Mouse (Mus musculus) midbrain, postnatal 0 days (tissue): ENCODE measurements around the gene Gm11397. TPM values are rescaled to one million over a fixed set of nuclear protein-coding genes. Genes with fewer than 3 reads are reported as not detected.
"Not testable (repeated sequence)": the region's sequence is repeated elsewhere in the genome, so short reads cannot be mapped to it uniquely, and the experiment has no call there.

Experiments
- ATAC-seq: fragments of 200-750 bp; cut with Nextera tagmentation; 2 replicates; pipeline ENCODE4 v1.8.0; 2017; ENCODE audit warnings: moderate number of reproducible peaks, mild to moderate bottlenecking, moderate TSS enrichment, moderate library complexity; ENCODE audit not compliant: low FRiP score
- DNase-seq: peaks from one replicate; pipeline ENCODE4 v3.0.0-alpha.2; 2015; ENCODE audit warnings: low spot score
- H3K27ac ChIP-seq: fragments of 300-500 bp; sonication (generic); 2 replicates; pipeline ENCODE4 v1.5.1; 2014; ENCODE audit warnings: low read depth, mild to moderate bottlenecking, low read length, mixed read lengths
- H3K27me3 ChIP-seq: fragments of 300-500 bp; sonication (generic); 2 replicates; pipeline ENCODE4 v1.6.1; 2014; ENCODE audit warnings: low read length, control low read depth, mixed read lengths; ENCODE audit not compliant: insufficient read depth
- H3K36me3 ChIP-seq: fragments of 300-500 bp; sonication (generic); 2 replicates; pipeline ENCODE4 v1.6.1; 2014; ENCODE audit warnings: low read length, control low read depth, mixed read lengths; ENCODE audit not compliant: insufficient read depth
- H3K4me1 ChIP-seq: fragments of 300-500 bp; sonication (generic); 2 replicates; pipeline ENCODE4 v1.6.1; 2014; ENCODE audit warnings: mild to moderate bottlenecking, control low read depth, antibody characterized with exemption, low read length, mixed read lengths; ENCODE audit not compliant: insufficient read depth
- H3K4me2 ChIP-seq: fragments of 300-500 bp; sonication (generic); 2 replicates; pipeline ENCODE4 v1.6.1; 2014; ENCODE audit warnings: low read depth, mild to moderate bottlenecking, low read length, mixed read lengths; ENCODE audit not compliant: poor library complexity, severe bottlenecking
- H3K4me3 ChIP-seq: fragments of 300-500 bp; sonication (generic); 2 replicates; pipeline ENCODE4 v1.5.1; 2014; ENCODE audit warnings: low read depth, mild to moderate bottlenecking, low read length, moderate library complexity
- H3K9ac ChIP-seq: fragments of 300-500 bp; sonication (generic); replicated peaks from 2 replicates; pipeline ENCODE4 v1.6.1; 2014; ENCODE audit warnings: mild to moderate bottlenecking, low read length, moderate library complexity, mixed read lengths; ENCODE audit not compliant: poor library complexity, severe bottlenecking
- H3K9me3 ChIP-seq: fragments of 300-500 bp; sonication (generic); 2 replicates; pipeline ENCODE4 v1.6.1; 2016; ENCODE audit warnings: low read length, control low read depth
- WGBS: fragments of 180-500 bp; shearing (Covaris S2); extraction: QIAGEN DNeasy Blood & Tissue Kit; methylation state at CpG from one replicate; pipeline ENCODE4 v1.1.7; 2014; 5-methylcytosine and 5-hydroxymethylcytosine counted together
- polyA plus RNA-seq: library from polyadenylated mRNA; unstranded; fragments of >200 nt; fragmentation: Nextera tagmentation; extraction: Ambion mirVana; gene quantifications from 2 replicates; pipeline ENCODE4 v1.2.1, GENCODE M21; 2015
- total RNA-seq: library from RNA; depleted of rRNA; stranded (reverse); fragments of >200 nt; gene quantifications from 2 replicates; pipeline ENCODE4 v1.2.3, GENCODE M21; 2014; rRNA removed

The Gm11397 gene
- total RNA-seq (not detected in 2 replicates), polyA plus RNA-seq (not detected in 2 replicates)

GRCm38 (mm10) chr13:33395461-33395860, at the start of gene Gm11397:
Gm11397 (plus strand) TSS chr13:33395761.
- not testable (repeated sequence) for H3K4me3 ChIP-seq, H3K9ac ChIP-seq, H3K27ac ChIP-seq, H3K27me3 ChIP-seq, H3K36me3 ChIP-seq, DNase-seq, H3K4me1 ChIP-seq, H3K9me3 ChIP-seq, ATAC-seq, H3K4me2 ChIP-seq
- 90% methylated on average over 2 of the region's 2 CpGs for WGBS

GRCm38 (mm10) chr13:33356666-33357065, 38.9 kb upstream of the Gm11397 start:
- H3K27me3 ChIP-seq, DNase-seq, ATAC-seq, H3K36me3 ChIP-seq, H3K27ac ChIP-seq, H3K4me2 ChIP-seq, H3K4me1 ChIP-seq, H3K9ac ChIP-seq, H3K9me3 ChIP-seq, H3K4me3 ChIP-seq: not testable (repeated sequence)
- WGBS = 100% methylated on average over 1 of the region's 1 CpGs

- not testable (repeated sequence) for H3K9me3 ChIP-seq, DNase-seq, H3K9ac ChIP-seq, H3K36me3 ChIP-seq, H3K27ac ChIP-seq, H3K4me2 ChIP-seq, ATAC-seq, H3K4me1 ChIP-seq, H3K27me3 ChIP-seq, H3K4me3 ChIP-seq
These were observed 37.2 kb downstream of the Gm11397 start for GRCm38 (mm10) chr13:33432714-33433113.

Other genes starting within 250 kb of the Gm11397 start
- not detected in 2 replicates for gene Serpinb9c, start 236.0 kb upstream of the Gm11397 start, total RNA-seq
- gene Serpinb9c, start 236.0 kb upstream of the Gm11397 start, polyA plus RNA-seq = not detected in 2 replicates
- not detected in 2 replicates for gene Serpinb9d, start 202.8 kb upstream of the Gm11397 start, total RNA-seq
- not detected in 2 replicates for gene Serpinb9d, start 202.8 kb upstream of the Gm11397 start, polyA plus RNA-seq
- gene Serpinb9e, start 146.1 kb upstream of the Gm11397 start, total RNA-seq = not detected in 2 replicates
- gene Serpinb9e, start 146.1 kb upstream of the Gm11397 start, polyA plus RNA-seq = not detected in 2 replicates
- not detected in 2 replicates for gene Serpinb9f, start 71.7 kb upstream of the Gm11397 start, total RNA-seq
- not detected in 2 replicates for gene Serpinb9f, start 71.7 kb upstream of the Gm11397 start, polyA plus RNA-seq
- gene Serpinb9g, start 89.0 kb downstream of the Gm11397 start, total RNA-seq = not detected in 2 replicates
- gene Serpinb9g, start 89.0 kb downstream of the Gm11397 start, polyA plus RNA-seq = not detected in 2 replicates